Comparison of ENCODE assay signal across 8 mouse cellular contexts in the genomic region with DNA sequence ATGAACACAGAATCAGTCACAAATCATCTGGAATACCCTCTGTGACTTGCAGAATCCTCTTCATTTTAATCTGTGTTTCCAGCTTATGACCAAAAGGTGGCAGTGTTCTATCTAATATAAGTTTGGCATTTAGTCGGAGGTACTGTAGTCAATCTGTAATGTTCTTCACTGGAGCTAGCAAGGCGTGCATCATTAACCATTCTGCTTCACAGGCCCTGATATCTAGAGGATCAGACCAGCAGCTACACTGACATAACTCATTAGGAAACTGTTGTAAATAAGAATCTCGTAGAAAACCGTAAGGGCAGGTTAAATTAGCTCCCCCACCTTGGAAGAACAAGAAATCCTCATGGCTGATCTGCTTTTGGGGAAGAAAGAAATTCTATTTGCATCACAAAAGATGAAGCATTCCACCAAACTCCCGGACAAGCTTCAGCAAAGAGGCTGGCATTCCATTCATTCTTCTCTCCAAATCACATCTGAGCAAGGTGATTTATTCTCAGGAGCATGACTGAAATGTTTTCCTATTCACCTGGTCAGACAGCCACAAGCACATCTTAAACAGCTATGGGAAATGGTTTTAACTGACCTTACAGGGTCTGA.
DNase-seq lines count a peak whose midpoint lies in the region; TF ChIP-seq lines count a peak whose summit lies in the region.

No protein-coding gene starts in this region.

- DNase-seq in gastrocnemius, adult 2 months: no peak
- no peak for DNase-seq in gastrocnemius, postnatal 14 days
- DNase-seq in 3T3-L1 (ENCODE audit: low read depth, low spot score): peak; percentile 24
- peak; percentile 63 for DNase-seq in embryo, embryonic 10.5 days (ENCODE audit: low spot score)
- peak; percentile 7 to 32 for DNase-seq in left cerebral cortex, postnatal 25 days (ENCODE audit: low spot score in 2 of 2)
- DNase-seq in adrenal gland, postnatal 25 days: no peak
- no peak for DNase-seq in urinary bladder, postnatal 14 days (ENCODE audit: low spot score)
- no peak for DNase-seq in lung, postnatal 14 days

- intact Hi-C loops in gastrocnemius, adult 2 months (cut with DNase I): no loop called here
- intact Hi-C loops in gastrocnemius, postnatal 14 days (cut with DNase I; ENCODE audit: low total_unique reads): no loop called here
- intact Hi-C loops in left cerebral cortex, postnatal 25 days (cut with DNase I): no loop called here

- TF ChIP-seq CTCF in gastrocnemius, adult 2 months (IDR thresholded peaks at IDR 0.05): peak; percentile 45

- no peak overlapping the region for H3K4me3 ChIP-seq in gastrocnemius, adult 2 months

- H3K27ac ChIP-seq in gastrocnemius, adult 2 months: no peak overlapping the region

Comparison
In these comparisons a context has a peak if more than half of its experiments do, and no peak if none do; other contexts are left out.
1. DNase-seq: peak in 3T3-L1 (single experiment), embryo, embryonic 10.5 days (single experiment) and left cerebral cortex, postnatal 25 days (2 of 2); none in gastrocnemius, adult 2 months (single experiment), gastrocnemius, postnatal 14 days (single experiment), adrenal gland, postnatal 25 days (single experiment), urinary bladder, postnatal 14 days (single experiment) and lung, postnatal 14 days (single experiment).